Mouse (Mus musculus) megakaryocyte progenitor cell, adult 5-6 weeks (primary cell): ENCODE data around the gene 1700025G04Rik. TPM values are rescaled to one million over a fixed set of nuclear protein-coding genes. Genes with fewer than 3 reads are reported as not detected.
"Not testable (repeated sequence)": the region's sequence is repeated elsewhere in the genome, so short reads cannot be mapped to it uniquely, and the experiment has no call there.

Source experiments
- ATAC-seq: replicated peaks from 2 replicates; pipeline ENCODE4 v1.8.0; 2016; ENCODE audit warnings: mild to moderate bottlenecking, moderate TSS enrichment, inconsistent platforms; ENCODE audit not compliant: poor library complexity
- total RNA-seq, 2 experiments: library from RNA; stranded (forward) in 1 of 2; stranded (reverse) in 1 of 2; fragments of 157-497, 149-512 nt in 1 of 2; fragments of 200-1000 nt in 1 of 2; gene quantifications; 2 replicates each; pipeline versions ENCODE4 v1.2.3 to v1.2.4; 2015 to 2017

1700025G04Rik gene
- total RNA-seq, 2 experiments from 2014 or later: 9.7 to 15.5 TPM

DNA sequence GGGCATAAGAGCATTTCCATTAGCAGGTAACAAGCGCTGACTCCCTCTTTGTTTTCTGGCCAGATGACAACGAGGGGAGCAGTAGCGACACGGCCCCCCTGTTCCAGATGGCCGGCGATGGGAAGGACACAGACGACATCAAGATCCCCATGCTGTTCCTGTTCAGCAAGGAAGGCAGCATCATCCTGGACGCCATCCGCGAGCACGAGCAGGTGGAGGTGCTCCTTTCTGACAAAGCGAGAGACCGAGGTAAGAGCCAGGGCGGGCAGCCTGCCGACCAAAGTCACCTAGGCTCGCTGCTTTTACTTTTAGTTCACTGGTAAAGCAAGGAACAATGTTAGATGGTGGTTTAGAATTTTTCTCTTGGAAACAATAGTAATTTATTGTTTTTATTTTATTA lies 278.5 kb downstream of the 1700025G04Rik start:
- no peak for ATAC-seq

DNA sequence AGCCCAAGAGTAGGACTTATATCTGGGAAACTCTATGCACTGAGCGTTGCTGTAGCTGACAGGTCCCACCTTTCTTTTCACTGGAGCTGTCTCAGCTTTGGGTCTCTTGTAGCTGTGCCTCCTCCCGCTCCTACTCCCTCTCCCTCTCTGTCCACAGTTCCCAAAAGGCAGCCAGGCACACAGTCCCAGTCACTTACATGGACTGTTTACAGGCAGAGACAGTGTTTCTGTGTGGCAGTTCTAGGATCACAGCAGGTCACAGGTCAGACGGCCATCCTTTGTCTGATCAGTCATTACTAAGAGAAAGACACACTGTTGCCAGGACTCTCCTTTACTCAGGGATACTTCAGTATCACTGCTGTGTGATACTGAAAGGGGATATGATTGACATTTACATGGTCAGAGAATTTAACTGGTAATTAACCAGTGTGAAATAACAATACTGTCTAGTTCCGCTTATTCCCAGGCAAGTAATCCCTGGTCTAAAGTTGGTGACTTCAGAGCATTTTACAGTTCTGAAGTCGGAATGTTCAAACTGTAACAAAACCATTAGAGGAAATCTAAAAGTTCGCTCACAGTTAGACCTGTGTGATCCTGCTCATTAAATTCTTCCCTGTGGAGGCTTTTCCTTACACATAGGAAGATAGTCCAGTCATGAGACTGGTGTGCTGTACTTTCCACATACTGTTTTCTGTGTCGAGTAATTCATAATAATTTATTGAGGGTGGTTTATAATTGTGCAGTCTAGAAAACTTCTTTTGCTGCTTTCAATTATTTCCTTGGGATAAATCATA lies 279.1 kb downstream of the 1700025G04Rik start:
- no peak for ATAC-seq

DNA sequence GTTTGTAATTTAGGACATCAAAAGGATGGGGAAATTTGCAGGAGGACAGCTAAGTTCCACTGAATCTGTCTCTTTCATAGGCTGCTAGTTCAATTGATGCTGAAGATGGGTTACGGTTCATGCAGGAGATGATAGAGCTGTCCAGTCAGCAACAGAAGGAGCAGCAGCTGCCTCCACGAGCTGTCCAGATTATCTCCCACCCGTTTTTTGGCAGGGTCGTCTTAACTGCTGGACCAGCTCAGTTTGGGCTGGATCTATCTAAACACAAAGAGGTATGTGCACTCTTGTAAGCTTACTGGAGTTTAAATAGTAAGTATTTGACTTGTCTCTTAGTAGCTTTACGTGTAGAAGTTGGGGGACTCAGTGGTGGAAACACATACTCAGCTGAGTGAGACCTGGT lies 282.6 kb downstream of the 1700025G04Rik start:
- ATAC-seq: no peak

DNA sequence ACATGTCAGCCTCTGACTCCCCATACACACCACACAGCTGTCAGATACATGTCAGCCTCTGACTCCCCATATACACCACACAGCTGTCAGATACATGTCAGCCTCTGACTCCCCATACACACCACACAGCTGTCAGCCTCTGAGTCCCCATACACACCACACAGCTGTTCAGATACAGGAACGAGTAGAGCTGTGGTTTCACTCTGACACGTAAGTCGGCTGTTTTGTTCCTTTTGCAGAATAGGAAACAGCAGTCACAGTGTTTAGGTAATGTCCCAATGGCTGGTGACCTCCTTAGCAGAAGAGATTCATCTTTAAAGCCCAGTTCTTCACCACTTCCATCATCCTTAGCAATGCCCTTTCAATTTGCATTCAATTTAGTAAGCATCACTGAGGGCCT lies 287.1 kb downstream of the 1700025G04Rik start:
- not testable (repeated sequence) for ATAC-seq
